Mouse (Mus musculus) embryo, embryonic 11 days (tissue): Measurements from ENCODE around the gene Olfr45.
A peak's percentile ranks its signal among the peaks of the same experiment; 100 is the strongest.
"Not testable (repeated sequence)": the region's sequence is repeated elsewhere in the genome, so short reads cannot be mapped to it uniquely, and the experiment has no call there.

ENCODE experiments used
- DNase-seq: peaks from one replicate; pipeline ENCODE4 v3.0.0-alpha.2; 2015

The Olfr45 gene

GRCm38 (mm10) chr7:140681651-140682050 lies at the start of gene Olfr45:
Gene Olfr45 (plus strand): TSS chr7:140681951.
- DNase-seq = no peak

GRCm38 (mm10) chr7:140646152-140646551 lies 35.6 kb upstream of the Olfr45 start, which contains the start of gene Olfr53:
Gene Olfr53 (plus strand): TSS chr7:140646452.
- no peak for DNase-seq

GRCm38 (mm10) chr7:140659630-140660029 lies 22.1 kb upstream of the Olfr45 start, which contains the start of gene Olfr539:
Gene Olfr539 (plus strand): TSS chr7:140659930.
- no peak for DNase-seq

DNA sequence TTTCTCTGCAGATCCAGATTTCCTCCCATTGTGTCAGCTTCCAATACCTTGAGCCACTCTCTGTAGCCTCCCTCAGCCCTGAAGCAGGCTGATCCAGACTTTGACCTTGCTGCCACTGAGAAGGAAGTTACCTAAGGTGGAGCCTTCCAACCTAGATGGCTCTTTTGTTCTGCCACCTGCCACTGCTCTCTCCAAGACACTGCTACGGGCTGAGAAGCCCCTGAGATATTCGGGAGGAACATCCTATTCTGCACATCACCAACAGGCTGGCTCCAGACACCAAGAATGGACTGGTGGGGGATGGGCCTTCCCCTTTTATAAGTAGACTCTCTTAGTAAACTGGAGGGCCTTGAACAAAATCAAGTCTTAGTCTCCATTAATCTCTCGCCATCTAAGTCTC lies 11.1 kb upstream of the Olfr45 start:
- DNase-seq = not testable (repeated sequence)

DNA sequence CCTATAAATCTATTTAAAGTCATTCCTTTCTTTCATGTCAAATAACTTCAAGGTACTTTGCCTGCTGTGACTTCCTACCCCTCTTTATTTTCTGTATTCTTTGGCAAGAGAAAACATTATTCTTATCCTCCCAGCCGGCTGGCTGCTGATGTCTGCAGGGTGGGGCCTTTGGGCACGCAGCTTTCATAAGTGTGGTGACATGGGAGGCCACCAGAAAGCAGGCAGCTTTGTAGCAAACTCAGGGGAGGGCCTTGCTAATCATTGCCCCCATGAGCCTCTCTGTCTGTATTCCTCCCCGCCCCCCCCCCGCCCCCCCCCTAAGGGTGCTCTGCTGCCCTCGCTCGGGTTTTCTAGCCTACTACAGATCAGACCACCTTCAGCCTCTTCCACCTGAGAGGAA lies 5.9 kb upstream of the Olfr45 start:
- DNase-seq = peak; percentile 4

DNA sequence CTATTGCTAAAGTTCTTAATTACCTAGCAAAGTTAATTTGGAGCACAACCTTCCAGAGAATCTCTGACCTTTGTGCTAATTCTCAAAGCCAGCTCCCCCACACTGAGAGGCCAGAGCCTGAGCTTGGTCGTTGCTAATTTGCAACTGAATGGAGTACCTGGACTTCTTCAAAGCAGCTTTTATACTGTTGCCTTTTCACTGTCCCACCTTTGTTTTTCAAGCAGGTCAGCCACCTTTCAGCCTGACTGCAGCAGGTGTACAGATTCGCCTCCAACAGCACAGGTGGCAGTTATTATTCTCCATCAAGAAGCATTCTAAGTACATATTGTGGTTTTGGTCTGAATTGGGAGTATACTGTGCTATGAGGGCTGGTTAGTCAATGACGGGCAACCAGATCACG lies 2.2 kb upstream of the Olfr45 start:
- not testable (repeated sequence) for DNase-seq

GRCm38 (mm10) chr7:140696967-140697366 lies 15.2 kb downstream of the Olfr45 start, which contains the start of gene Olfr541:
Gene Olfr541 (plus strand): TSS chr7:140697267.
- DNase-seq = no peak

GRCm38 (mm10) chr7:140706348-140706747 lies 24.6 kb downstream of the Olfr45 start:
- DNase-seq = no peak

- no peak for DNase-seq
These were observed 26.0 kb downstream of the Olfr45 start for GRCm38 (mm10) chr7:140707536-140708284.

GRCm38 (mm10) chr7:140717155-140718055 lies 35.7 kb downstream of the Olfr45 start:
- no peak for DNase-seq

GRCm38 (mm10) chr7:140721095-140721494 lies 39.3 kb downstream of the Olfr45 start:
- DNase-seq = no peak

- no peak for DNase-seq
These were observed 43.8 kb downstream of the Olfr45 start for GRCm38 (mm10) chr7:140725558-140725957.

DNA sequence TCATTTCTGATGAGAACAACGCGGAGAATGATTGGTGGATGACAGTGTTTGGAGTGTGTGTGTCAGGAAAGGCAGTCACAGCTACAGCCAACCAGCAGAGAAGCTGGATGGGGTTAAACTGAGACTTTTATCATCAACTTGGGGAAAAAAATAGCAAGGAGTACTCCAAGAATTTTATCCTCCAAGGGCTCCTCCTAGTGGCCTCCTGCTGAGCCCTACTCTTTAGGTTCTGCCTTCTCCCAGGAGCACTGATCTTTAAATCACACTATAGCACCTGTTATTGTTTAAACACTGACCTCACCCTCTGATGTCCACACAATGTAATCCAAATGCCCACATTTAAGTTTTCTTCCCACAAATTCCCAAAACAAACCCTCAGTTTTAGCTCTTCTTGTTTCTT lies 51.4 kb downstream of the Olfr45 start:
- no peak for DNase-seq
